Mouse (Mus musculus) embryonic fibroblast, embryonic 13.5 days (primary cell): ENCODE results near the gene Extl1. TPM values are rescaled to one million over a fixed set of nuclear protein-coding genes. Genes with fewer than 3 reads are reported as not detected.

Experiments
- H3K27ac ChIP-seq: 2 replicates; pipeline ENCODE4 v1.5.1; 2012; ENCODE audit warnings: low read length, control low read depth, inconsistent platforms; ENCODE audit not compliant: insufficient read depth
- H3K4me1 ChIP-seq: 2 replicates; pipeline ENCODE4 v1.6.1; 2011; ENCODE audit warnings: low read length; ENCODE audit not compliant: control insufficient read depth, insufficient read depth
- H3K4me3 ChIP-seq: 2 replicates; pipeline ENCODE4 v1.5.1; 2011; ENCODE audit warnings: mild to moderate bottlenecking, control low read depth, low read length; ENCODE audit not compliant: insufficient read depth
- CTCF ChIP-seq: IDR thresholded peaks from 2 replicates; pipeline ENCODE4 v1.5.1; 2011; ENCODE audit warnings: mild to moderate bottlenecking, control low read depth, low read length, moderate library complexity, borderline replicate concordance; ENCODE audit not compliant: insufficient read depth
- POLR2A ChIP-seq: IDR thresholded peaks from 2 replicates; pipeline ENCODE4 v1.6.1; 2011; ENCODE audit warnings: low read depth, mild to moderate bottlenecking, control low read depth, low read length, moderate library complexity
- polyA plus RNA-seq: library from polyadenylated mRNA; stranded (reverse); fragments of >200 nt; gene quantifications from 2 replicates; pipeline ENCODE4 v1.2.4, GENCODE M21; 2011; ENCODE audit warnings: low read depth; ENCODE audit not compliant: missing spikeins, insufficient read length

Gene Extl1
- polyA plus RNA-seq, 1 experiment, result 0.58 TPM

GRCm38 (mm10) chr4:134307367-134308072, 76.1 kb downstream of the Extl1 start:
- Histone ChIP-seq H3K4me1 (no peaks in the 10 kb centered on the region), H3K4me3 (no peak overlapping the region), H3K27ac (no peak overlapping the region)
- TF ChIP-seq POLR2A (no peak), CTCF (no peak)

- H3K4me1 ChIP-seq, result no peaks in the 10 kb centered on the region
Measured at GRCm38 (mm10) chr4:134306963-134307362, 76.7 kb downstream of the Extl1 start.

More at GRCm38 (mm10) chr4:134306963-134307362, 76.7 kb downstream of the Extl1 start:
- H3K27ac ChIP-seq, result no peak overlapping the region
- no peak overlapping the region for H3K4me3 ChIP-seq
- TF ChIP-seq POLR2A (no peak), CTCF (no peak)

Other genes starting within 250 kb of the Extl1 start
- gene Cep85, start 196.7 kb downstream of the Extl1 start, polyA plus RNA-seq, result 17.4 and 22.1 TPM in 2 replicates
- gene Gm7534, start 180.8 kb downstream of the Extl1 start, polyA plus RNA-seq, result not detected in 2 replicates
- gene Catsper4, start 156.5 kb downstream of the Extl1 start, polyA plus RNA-seq, result not detected in 2 replicates
- 0.42 TPM in 1 of 2 replicates, not detected in the other for gene Cnksr1, start 145.5 kb downstream of the Extl1 start, polyA plus RNA-seq
- gene E130218I03Rik, start 140.2 kb downstream of the Extl1 start, polyA plus RNA-seq, result not detected in 2 replicates
- gene Zfp593, start 138.3 kb downstream of the Extl1 start, polyA plus RNA-seq, result 9.5 and 11.9 TPM in 2 replicates
- not detected in 2 replicates for gene Gm30191, start 136.9 kb downstream of the Extl1 start, polyA plus RNA-seq
- not detected in 2 replicates for gene Grrp1, start 129.7 kb downstream of the Extl1 start, polyA plus RNA-seq
- 8.5 and 10.3 TPM in 2 replicates for gene Pdik1l, start 96.0 kb downstream of the Extl1 start, polyA plus RNA-seq
- gene Trim63, start 68.7 kb downstream of the Extl1 start, polyA plus RNA-seq, result not detected in 2 replicates
- not detected in 2 replicates for gene Slc30a2, start 40.7 kb downstream of the Extl1 start, polyA plus RNA-seq
- gene Pafah2, start 12.5 kb upstream of the Extl1 start, polyA plus RNA-seq, result 15.9 and 20.7 TPM in 2 replicates
- gene Stmn1, start 84.5 kb upstream of the Extl1 start, polyA plus RNA-seq, result 142 and 293 TPM in 2 replicates
- gene Paqr7, start 112.8 kb upstream of the Extl1 start, polyA plus RNA-seq, result 6.8 and 9.3 TPM in 2 replicates
- 8.5 and 9.7 TPM in 2 replicates for gene Aunip, start 127.1 kb upstream of the Extl1 start, polyA plus RNA-seq
- 85.5 and 88.3 TPM in 2 replicates for gene Mtfr1l, start 151.5 kb upstream of the Extl1 start, polyA plus RNA-seq
- gene Selenon, start 168.3 kb upstream of the Extl1 start, polyA plus RNA-seq, result 98.0 and 103 TPM in 2 replicates